Mouse (Mus musculus) adrenal gland, postnatal 10 days (tissue): ENCODE data around the gene Elk3. TPM values are rescaled to one million over a fixed set of nuclear protein-coding genes. Genes with fewer than 3 reads are reported as not detected.

Source experiments
- DNase-seq: peaks from one replicate; pipeline ENCODE4 v3.0.0; 2021; ENCODE audit warnings: mixed read lengths
- total RNA-seq, 2 experiments: library from RNA; stranded (reverse); gene quantifications; 2 replicates each; pipeline ENCODE4 v1.2.3; 2021

Elk3 gene
- total RNA-seq, 2 experiments from 2014 or later: 58.4 to 70.4 TPM

GRCm38 (mm10) chr10:93242208-93242607 lies 68.7 kb downstream of the Elk3 start:
- DNase-seq: no peak

- no peak for DNase-seq
Measured at GRCm38 (mm10) chr10:93239201-93239806, 71.6 kb downstream of the Elk3 start.

DNA sequence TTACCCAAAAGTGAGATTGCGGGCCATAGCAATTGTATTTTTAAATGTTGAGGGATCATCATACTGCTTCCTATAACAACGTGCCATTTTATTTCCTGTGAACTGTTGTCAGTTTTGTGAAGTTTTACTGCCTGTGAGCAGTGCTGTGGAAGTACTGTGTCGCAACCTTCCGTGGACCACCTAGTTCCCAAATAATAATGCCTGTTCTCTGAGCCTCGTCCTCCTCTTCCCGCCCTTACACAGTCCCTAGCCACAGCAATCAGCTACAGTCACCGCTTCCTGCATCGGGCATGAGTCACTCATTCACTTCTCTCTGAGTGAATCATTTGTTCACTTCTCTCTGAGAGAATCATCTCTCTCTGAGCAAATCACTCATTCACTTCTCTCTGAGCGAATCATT lies 76.2 kb downstream of the Elk3 start:
- no peak for DNase-seq

DNA sequence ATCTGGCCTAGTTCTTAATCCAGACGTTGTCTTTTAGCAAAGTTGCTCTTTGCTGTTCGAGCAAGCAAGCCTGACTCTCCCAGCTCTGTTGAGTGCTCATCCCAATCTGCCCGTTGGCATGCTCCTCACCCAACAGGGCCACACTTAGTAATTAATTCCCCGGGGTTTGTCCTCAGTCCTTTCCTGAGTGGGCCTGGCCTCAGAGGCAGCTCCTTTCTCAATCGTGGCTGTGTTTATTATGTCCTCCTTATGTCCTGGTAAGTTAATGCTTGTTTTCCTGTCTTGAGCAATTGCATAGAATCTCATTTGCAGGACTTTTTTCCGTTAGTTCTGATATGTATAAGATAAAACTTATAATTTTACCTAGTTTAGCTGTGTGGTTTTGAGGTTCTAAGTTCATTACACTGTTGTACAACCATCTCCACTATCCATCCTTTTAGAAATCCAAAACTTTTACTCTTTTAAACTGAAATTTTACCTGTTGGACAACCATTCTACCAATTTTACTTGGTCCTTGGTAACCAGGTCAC lies 77.2 kb downstream of the Elk3 start:
- no peak for DNase-seq

DNA sequence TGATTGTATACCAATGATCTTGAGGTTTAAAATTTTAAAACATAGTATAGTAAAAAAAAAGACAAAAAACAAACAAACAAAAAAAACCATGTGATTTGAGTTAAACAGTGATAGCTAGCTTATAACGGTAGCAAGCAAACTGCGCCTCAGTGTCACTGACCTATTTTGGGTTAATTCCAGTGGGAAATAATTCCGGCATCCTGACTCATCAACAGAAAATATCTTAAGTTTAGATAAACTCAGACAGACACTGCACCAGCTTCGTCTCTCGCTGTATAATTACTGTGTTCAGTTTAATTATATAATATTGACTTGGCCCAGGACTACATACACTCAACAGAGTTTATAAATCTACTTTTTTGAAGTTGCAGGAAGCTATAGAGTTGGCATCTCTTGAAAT lies 79.0 kb downstream of the Elk3 start:
- DNase-seq: no peak

- DNase-seq: no peak
Measured at GRCm38 (mm10) chr10:93231490-93231889, 79.4 kb downstream of the Elk3 start.

GRCm38 (mm10) chr10:93228401-93229007 lies 82.4 kb downstream of the Elk3 start:
- DNase-seq: no peak

- DNase-seq: no peak
Measured at GRCm38 (mm10) chr10:93227921-93228320, 83.0 kb downstream of the Elk3 start.

- DNase-seq: no peak
Measured at GRCm38 (mm10) chr10:93225751-93226150, 85.2 kb downstream of the Elk3 start.

DNA sequence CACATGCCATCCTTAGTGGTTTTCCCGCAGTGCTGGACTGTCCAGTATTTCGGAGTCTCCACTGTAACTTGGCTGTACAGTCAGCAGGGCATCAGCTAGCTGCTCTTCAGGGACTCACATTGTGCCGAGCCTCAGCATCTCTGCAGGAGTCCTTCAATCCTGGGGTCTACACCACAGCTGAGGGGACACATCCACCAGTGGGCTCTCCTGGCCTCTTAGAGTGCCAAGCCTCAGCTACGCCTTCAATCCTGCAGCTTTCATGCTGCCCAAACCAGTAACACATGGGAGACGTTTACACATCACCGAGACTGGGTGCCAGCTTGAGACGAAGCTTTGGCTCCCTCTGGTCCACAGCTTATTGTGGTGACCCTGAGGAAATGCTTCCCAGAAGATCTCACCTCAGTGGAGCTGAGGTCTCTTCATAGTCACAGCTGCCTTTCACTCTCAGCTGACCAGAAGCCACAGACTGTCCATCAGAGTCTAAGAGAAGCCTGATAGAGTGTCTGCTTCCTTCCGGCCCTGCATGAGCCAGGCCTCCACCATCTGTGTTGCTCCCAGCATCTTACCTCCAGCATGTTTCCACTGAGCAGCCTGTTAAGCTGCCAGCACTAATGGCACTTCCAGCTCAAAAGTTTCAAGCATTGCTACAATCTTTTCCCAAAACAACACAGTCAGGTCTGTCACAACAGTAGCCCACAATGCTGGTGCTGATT lies 95.7 kb downstream of the Elk3 start:
- DNase-seq: no peak

DNA sequence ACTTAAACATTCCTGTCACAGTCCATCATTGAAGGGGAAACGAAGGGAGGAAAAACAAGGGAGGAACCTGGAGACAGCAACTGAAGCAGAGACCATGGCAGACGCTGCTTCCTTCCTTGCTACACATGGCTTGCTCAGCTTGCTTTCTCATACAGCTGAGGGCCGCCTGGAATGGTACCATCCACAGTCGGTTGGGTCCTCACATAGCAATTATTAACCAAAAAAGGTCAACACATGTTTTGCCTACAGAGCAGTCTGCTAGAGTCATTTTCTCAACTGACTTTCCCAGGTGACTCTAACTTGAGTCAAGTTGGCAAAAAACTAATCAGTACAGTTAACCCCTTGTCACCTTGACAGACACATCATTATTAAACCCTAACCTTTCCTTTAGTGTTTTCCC lies 96.7 kb downstream of the Elk3 start:
- no peak for DNase-seq

DNA sequence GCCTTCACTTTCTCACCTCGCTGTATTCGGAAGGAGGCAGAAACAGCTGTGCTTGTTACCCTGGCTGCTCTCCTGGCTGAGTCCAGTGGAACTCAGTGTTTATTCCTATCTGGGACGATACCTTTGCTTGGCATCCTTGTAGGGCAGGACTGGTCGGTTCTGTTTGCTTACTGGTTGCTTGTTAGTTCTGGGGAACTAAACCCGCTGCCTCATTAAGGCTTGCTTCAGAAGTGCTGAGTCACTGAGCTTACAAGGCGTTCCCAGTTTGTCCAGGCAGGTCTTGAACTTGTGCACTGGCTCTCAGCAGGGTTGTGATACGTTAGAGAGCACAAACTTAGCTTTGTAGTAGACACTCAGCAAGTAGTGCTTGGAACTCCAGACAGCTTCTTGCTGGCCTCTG lies 97.6 kb downstream of the Elk3 start:
- no peak for DNase-seq

DNA sequence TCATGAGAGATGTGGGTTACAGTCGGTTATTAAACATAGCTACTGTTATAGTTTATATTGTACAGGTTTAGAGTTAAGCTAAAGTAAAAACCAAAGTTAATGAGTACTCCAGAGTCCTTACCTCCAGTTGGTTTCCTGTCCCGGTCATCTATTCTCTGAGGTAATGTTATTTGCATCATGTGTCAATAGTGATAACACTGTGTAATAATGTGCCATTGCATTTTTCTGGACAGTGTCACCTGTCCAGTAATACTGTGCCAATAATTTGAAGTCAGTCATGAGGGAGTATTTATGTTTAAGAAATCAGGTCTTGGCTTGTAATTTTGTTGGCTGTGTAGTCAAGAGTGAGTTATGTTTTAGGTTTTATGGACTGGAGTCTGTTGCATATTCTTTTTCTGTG lies 98.2 kb downstream of the Elk3 start:
- no peak for DNase-seq

DNA sequence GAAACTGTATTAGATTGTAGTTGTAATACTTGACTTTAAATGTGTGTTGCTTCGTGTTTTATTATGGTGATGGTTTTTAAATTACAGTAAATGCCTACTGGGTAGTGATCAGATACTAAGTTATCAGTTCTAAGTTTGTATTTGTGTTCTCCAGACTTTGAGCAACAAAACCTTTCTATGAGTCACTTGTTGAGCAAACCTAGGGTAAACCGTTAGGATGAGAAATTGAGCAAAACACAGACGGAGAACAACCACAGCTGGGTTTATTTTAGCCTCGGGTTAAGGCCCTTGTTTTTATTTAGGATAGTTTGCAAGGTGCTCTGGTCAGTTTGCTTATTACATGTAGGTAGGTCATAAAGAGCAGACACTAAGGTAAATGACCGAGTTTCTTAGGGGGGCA lies 103.8 kb downstream of the Elk3 start:
- no peak for DNase-seq

GRCm38 (mm10) chr10:93205287-93205956 lies 105.5 kb downstream of the Elk3 start:
- no peak for DNase-seq

- DNase-seq: no peak
Measured at GRCm38 (mm10) chr10:93201846-93202458, 109.0 kb downstream of the Elk3 start.

- DNase-seq: no peak
Measured at GRCm38 (mm10) chr10:93198958-93199357, 112.0 kb downstream of the Elk3 start.

Other genes starting within 250 kb of the Elk3 start
- 10 to 100 TPM in 1 of 2 experiments, 1 to 10 TPM in 1; 7.3 to 10.2 TPM for gene Cfap54, start 229.5 kb downstream of the Elk3 start, total RNA-seq
- gene Cdk17, start 150.3 kb downstream of the Elk3 start, total RNA-seq: 10 to 100 TPM; 37.3 to 38.7 TPM
- gene Lta4h, start 142.3 kb upstream of the Elk3 start, total RNA-seq: 10 to 100 TPM; 59.3 to 72.5 TPM
- gene Hal, start 177.6 kb upstream of the Elk3 start, total RNA-seq: 10 to 100 TPM in 1 of 2 experiments, 1 to 10 TPM in 1; 3.7 to 12.2 TPM
- 10 to 100 TPM in 1 of 2 experiments, 1 to 10 TPM in 1; 4.7 to 11.4 TPM for gene Amdhd1, start 228.9 kb upstream of the Elk3 start, total RNA-seq
- under 1 TPM in 1 of 2 experiments, not detected in 1; 0.33 TPM for gene Ccdc38, start 229.5 kb upstream of the Elk3 start, total RNA-seq